Mouse (Mus musculus) layer of hippocampus, adult 8-10 months (tissue): ENCODE measurements around the gene Mthfd1l. TPM values are rescaled to one million over a fixed set of nuclear protein-coding genes. Genes with fewer than 3 reads are reported as not detected.
"Not testable (repeated sequence)": the region's sequence is repeated elsewhere in the genome, so short reads cannot be mapped to it uniquely, and the experiment has no call there.

Experiments used
- DNase-seq, 2 experiments: peaks; one replicate each; pipeline ENCODE4 v3.0.0; 2022; ENCODE audit warnings: low spot score in 2 of 2
- total RNA-seq, 4 experiments: library from RNA; stranded (reverse); gene quantifications; 2 replicates each; pipeline ENCODE4 v1.2.4; 2022

The Mthfd1l gene
- total RNA-seq, 4 experiments from 2014 or later: 9.2 to 13.8 (median 11.7) TPM

GRCm38 (mm10) chr10:4200546-4201104 is 227.7 kb downstream of the Mthfd1l start:
- no peak for DNase-seq

DNA sequence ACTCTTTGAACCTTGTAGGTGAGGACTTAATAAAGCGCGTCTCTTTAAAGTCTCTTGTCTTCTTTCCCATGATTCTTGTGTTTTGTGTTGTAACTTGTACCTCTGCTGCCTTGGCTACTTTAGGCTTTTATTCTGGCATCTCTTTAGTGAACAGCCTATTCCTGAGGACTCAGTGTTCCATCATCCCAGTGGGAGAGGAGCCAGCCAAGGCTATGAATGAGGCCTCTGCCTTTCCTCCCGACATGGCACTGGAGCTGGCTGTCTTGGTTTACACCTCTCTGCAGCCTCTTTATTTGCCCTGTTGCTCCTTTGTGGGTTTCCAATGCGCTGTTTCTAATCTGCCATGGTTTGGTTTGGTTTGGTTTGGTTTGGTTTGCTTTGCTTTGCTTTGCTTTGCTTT is 228.2 kb downstream of the Mthfd1l start:
- DNase-seq: no peak

DNA sequence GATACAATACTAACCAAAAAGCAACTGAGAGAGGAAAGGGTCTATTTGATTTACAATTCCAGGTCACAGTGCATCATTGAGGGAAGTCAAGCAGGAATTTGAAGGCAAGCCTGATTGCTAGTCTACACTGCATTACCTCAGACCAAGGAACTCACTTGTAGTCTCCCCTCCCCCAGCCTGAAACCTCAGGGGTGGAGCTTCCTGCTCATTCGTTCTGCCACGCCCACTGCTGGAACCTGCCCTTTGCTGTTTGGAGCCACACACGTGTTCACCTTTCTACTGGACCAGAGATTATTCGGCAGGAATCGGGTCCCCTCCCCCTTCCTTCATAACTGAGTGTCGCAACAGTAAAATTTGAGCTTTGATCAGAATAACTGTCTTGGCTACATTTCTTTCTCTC is 230.7 kb downstream of the Mthfd1l start:
- not testable (repeated sequence) for DNase-seq

DNA sequence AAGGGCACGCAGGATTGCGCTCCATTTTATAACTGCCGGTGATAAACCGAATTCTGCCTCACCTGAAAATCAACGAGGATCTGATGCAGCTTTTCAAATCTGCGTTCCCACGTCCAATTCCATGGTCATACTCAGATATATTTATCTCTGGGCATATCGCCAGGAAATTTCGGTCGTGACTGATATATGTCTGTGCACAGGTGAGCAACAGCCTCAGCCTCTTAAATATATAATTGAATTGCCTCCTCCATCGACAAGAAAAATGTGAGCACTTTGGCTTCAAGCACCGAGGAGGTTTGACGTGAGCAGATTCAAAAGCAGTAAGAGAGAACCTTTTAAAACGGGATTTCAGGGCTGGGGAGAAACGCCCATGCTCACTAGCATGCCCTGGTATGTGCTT is 236.1 kb downstream of the Mthfd1l start:
- DNase-seq: no peak

- peak; percentile 26 to 38 for DNase-seq
These were observed 237.6 kb downstream of the Mthfd1l start for GRCm38 (mm10) chr10:4210313-4211066.

DNA sequence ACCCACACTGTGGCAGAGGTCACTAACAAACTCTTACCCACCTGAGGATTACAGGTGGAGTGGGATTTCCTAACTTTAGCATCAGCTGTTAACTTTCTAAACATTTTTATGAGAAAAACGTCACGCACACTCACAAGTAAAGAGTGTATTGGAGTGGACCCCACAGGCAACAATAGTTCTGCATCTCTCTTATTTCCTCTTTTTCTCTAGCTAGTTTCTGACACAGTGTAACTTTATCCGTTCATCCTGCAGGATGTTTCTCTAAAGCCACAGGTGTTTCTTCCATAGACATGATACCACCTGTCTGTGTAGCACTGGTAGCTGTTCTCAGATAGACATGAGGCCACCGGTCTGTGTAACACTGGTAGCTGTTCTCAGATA is 238.1 kb downstream of the Mthfd1l start:
- no peak for DNase-seq

Other genes starting within 250 kb of the Mthfd1l start
- 10 to 100 TPM; 11.8 to 16.1 (median 14.9) TPM for gene Plekhg1, start 232.8 kb upstream of the Mthfd1l start, total RNA-seq